ENCODE assay signal across 9 mouse cellular contexts in the genomic region with DNA sequence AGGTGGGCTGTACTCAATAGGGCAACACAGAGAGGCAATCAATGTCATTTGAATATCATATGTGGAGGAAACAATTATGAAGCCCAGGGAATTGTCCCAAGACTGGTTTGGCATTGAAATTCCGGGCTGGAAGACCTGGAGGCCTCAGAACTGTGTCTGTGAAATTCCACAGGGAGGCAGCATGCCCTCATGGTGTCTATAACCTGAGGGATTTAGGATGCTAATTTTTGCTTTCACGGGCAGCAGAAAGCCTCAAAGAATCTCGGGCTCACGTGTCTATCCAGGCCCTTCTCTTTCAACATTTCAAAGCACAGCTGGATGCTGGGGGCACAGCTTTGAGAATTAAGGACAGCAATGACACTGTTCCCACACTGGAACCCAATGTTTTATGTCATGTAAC. TPM values are rescaled to one million over a fixed set of nuclear protein-coding genes. Genes with fewer than 3 reads are reported as not detected.
A peak's percentile ranks its signal among the peaks of the same experiment; 100 is the strongest.
DNase-seq lines count a peak whose midpoint lies in the region; ATAC-seq and TF ChIP-seq lines count a peak whose summit lies in the region.
"Had no signal": no experiment of that assay in that cellular context is flagged by ENCODE, and none has a peak within 500 bp of the region (broad histone marks: within the 10 kb centered on the region; RNA-seq: fewer than 3 reads in every experiment).

No protein-coding gene starts in this region.

- TF ChIP-seq POLR2A in MEL (IDR thresholded peaks at IDR 0.05; ENCODE audit: control insufficient read depth in 1 of 2, insufficient read depth in 1 of 2, low read depth in 1 of 2, low read length in 2 of 2, poor library complexity in 1 of 2), result no peak
- TF ChIP-seq POLR2A in cerebellum, adult 2 months (IDR thresholded peaks at IDR 0.05; ENCODE audit: borderline replicate concordance, insufficient read depth, low read length), result no peak

- WGBS in heart, embryonic 12.5 days, result 24% methylated on average over 4 of the region's 4 CpGs
- 13% methylated on average over 4 of the region's 4 CpGs for WGBS in cerebellum, adult 2 months

- H3K4me1 ChIP-seq in heart, embryonic 12.5 days (replicated peaks), result no peaks in the 10 kb centered on the region
- no peaks in the 10 kb centered on the region for H3K4me1 ChIP-seq in MEL (ENCODE audit: control insufficient read depth in 1 of 2, insufficient read depth in 2 of 2, low read length in 2 of 2)
- H3K4me1 ChIP-seq in cerebellum, adult 2 months (ENCODE audit: control insufficient read depth, insufficient read depth, low read length), result no peaks in the 10 kb centered on the region

- no peak overlapping the region for H3K9ac ChIP-seq in heart, embryonic 12.5 days
- H3K9ac ChIP-seq in MEL (ENCODE audit: control insufficient read depth, low read depth, low read length, poor library complexity, severe bottlenecking), result no peak overlapping the region

- H3K27ac ChIP-seq in heart, embryonic 12.5 days (ENCODE audit: poor library complexity, severe bottlenecking), result no peak overlapping the region
- H3K27ac ChIP-seq in MEL (ENCODE audit: control insufficient read depth, low read depth, low read length), result no peak overlapping the region
- H3K27ac ChIP-seq in cerebellum, adult 2 months (ENCODE audit: insufficient read depth, low read length), result no peak overlapping the region
- H3K27ac ChIP-seq: macrophage had no signal

- intact Hi-C loops in heart, postnatal 10 days (cut with DNase I), result loop anchor here (5.0 kb wide), 2 partner anchors 96 to 346 kb away; no protein-coding TSS in a partner anchor

- TF ChIP-seq EP300 in MEL (IDR thresholded peaks at IDR 0.05; ENCODE audit: low read depth in 1 of 2, low read length in 2 of 2), result no peak

- no peaks in the 10 kb centered on the region for H3K79me2 ChIP-seq in MEL (ENCODE audit: control insufficient read depth, insufficient read depth, low read length, poor library complexity)

- H3K27me3 ChIP-seq in heart, embryonic 12.5 days (replicated peaks), result no peaks in the 10 kb centered on the region
- H3K27me3 ChIP-seq in MEL (ENCODE audit: control insufficient read depth in 1 of 2, insufficient read depth in 2 of 2, low read length in 2 of 2), result peaks cover 6 to 10% of the 10 kb centered on the region in 2 experiments
- no peaks in the 10 kb centered on the region for H3K27me3 ChIP-seq in cerebellum, adult 2 months (ENCODE audit: control insufficient read depth, insufficient read depth, low read length)

- H3K9me3 ChIP-seq in heart, embryonic 12.5 days (replicated peaks), result no peaks in the 10 kb centered on the region
- no peaks in the 10 kb centered on the region for H3K9me3 ChIP-seq in MEL (replicated peaks; ENCODE audit: insufficient read depth, low read length)

- peak; percentile 30 for TF ChIP-seq RAD21 in MEL (IDR thresholded peaks at IDR 0.05; ENCODE audit: low read depth, low read length)

- no peak overlapping the region for H3K4me3 ChIP-seq in heart, embryonic 12.5 days
- H3K4me3 ChIP-seq in MEL (ENCODE audit: control insufficient read depth in 1 of 2, insufficient read depth in 1 of 2, low read depth in 2 of 2, low read length in 2 of 2), result no peak overlapping the region
- no peak overlapping the region for H3K4me3 ChIP-seq in cerebellum, adult 2 months (replicated peaks; ENCODE audit: insufficient read depth, low read depth, low read length)

- no peak overlapping the region for H3K4me2 ChIP-seq in heart, embryonic 12.5 days

- no peak for ATAC-seq in heart, embryonic 12.5 days (ENCODE audit: insufficient number of reproducible peaks, low FRiP score)

- DNase-seq in heart, postnatal 10 days, result peak; percentile 26 to 60
- no peak for DNase-seq in MEL (ENCODE audit: low read depth, low spot score)
- DNase-seq in cerebellum, adult 2 months, result peak; percentile 32 to 34
- peak; percentile 19 for DNase-seq in kidney, adult 9 months
- DNase-seq in retina, embryonic 14.5 days (ENCODE audit: low spot score), result peak; percentile 46
- no peak for DNase-seq in gastrocnemius, postnatal 4 days (ENCODE audit: low spot score in 2 of 2)
- DNase-seq in yolk sac, embryonic 10.5 days (ENCODE audit: low spot score), result no peak

- TF ChIP-seq CTCF in MEL (IDR thresholded peaks at IDR 0.05 in 2 of 3, conservative IDR thresholded peaks at IDR 0.05 in 1 of 3; ENCODE audit: control insufficient read depth in 1 of 3, insufficient read depth in 1 of 3, low read depth in 2 of 3, low read length in 3 of 3, poor library complexity in 1 of 3, severe bottlenecking in 1 of 3), result peak in 2 of 3 experiments; percentile 9 to 32; a peak in 2 of 6 replicates
- TF ChIP-seq CTCF in cerebellum, adult 2 months (IDR thresholded peaks at IDR 0.05; ENCODE audit: borderline replicate concordance, insufficient read depth, low read depth, low read length), result peak; percentile 61

- H3K36me3 ChIP-seq in heart, embryonic 12.5 days, result no peaks in the 10 kb centered on the region
- no peaks in the 10 kb centered on the region for H3K36me3 ChIP-seq in MEL (ENCODE audit: control insufficient read depth in 1 of 2, insufficient read depth in 2 of 2, low read length in 2 of 2)

TF ChIP-seq in MEL, 35 proteins besides CTCF, POLR2A, EP300 and RAD21:
- TF ChIP-seq POLR2AphosphoS2 (IDR thresholded peaks at IDR 0.05; ENCODE audit: low read length) (no peak), SMC3 (IDR thresholded peaks at IDR 0.05; ENCODE audit: low read depth, low read length) (peak; percentile 50)

RNA-seq across cellular contexts. Expression of a gene that starts 45.5 kb away (rescaled TPM):
- 10 to 100 TPM; 54.0 to 58.1 TPM for total RNA-seq in heart, postnatal 10 days (2021)
- 19.5 and 20.9 TPM in 2 replicates for polyA plus RNA-seq in heart, embryonic 12.5 days (2016; fragmentation: Nextera tagmentation; extraction: Ambion mirVana)
- total RNA-seq in MEL (2012; rRNA removed), result 2.1 TPM in 2 replicates
- 1 to 10 TPM in 1 of 2 experiments, not detected in 1; 1.8 TPM for polyA plus RNA-seq in MEL (2012; ENCODE audit: insufficient read depth in 1 of 2, insufficient read length in 2 of 2, low read depth in 1 of 2, low replicate concordance in 2 of 2, missing spikeins in 1 of 2)
- polyA plus RNA-seq in cerebellum, adult 2 months (2012; rRNA removed), result 9.5 and 10.2 TPM in 2 replicates
- total RNA-seq in gastrocnemius, postnatal 4 days (2021), result 1 to 10 TPM; 6.6 to 7.3 TPM

Comparison
In these comparisons a context has a peak if more than half of its experiments do, and no peak if none do; other contexts are left out.
1. DNase-seq: peak in heart, postnatal 10 days (2 of 2), cerebellum, adult 2 months (2 of 2), kidney, adult 9 months (single experiment) and retina, embryonic 14.5 days (single experiment); none in MEL (single experiment), gastrocnemius, postnatal 4 days (0 of 2) and yolk sac, embryonic 10.5 days (single experiment).
2. RNA of a gene that starts 45.5 kb away (total RNA-seq): 54.0 to 58.1 TPM in heart, postnatal 10 days; 6.6 to 7.3 TPM in gastrocnemius, postnatal 4 days and 2.1 TPM in MEL; every median in the first group is over 4 times any median in the second.